Mouse (Mus musculus) cortical plate, adult 2 months (tissue): ENCODE measurements at regions not wholly inside any gene's neighbourhood (a gene's known extent, or its start where the extent isn't known, plus 50 kb on each side); places are given as distances from the start of the nearest gene placed in this dataset.
A peak's percentile ranks its signal among the peaks of the same experiment; 100 is the strongest.

Experiments
- CTCF ChIP-seq: fragments of 200-500 bp; IDR thresholded peaks from 2 replicates; pipeline ENCODE4 v1.5.1; 2011; ENCODE audit warnings: mild to moderate bottlenecking, control low read depth, low read length; ENCODE audit not compliant: insufficient read depth; ENCODE audit errors: extremely low read depth
- POLR2A ChIP-seq: fragments of 200-500 bp; IDR thresholded peaks from 2 replicates; pipeline ENCODE4 v1.6.1; 2011; ENCODE audit warnings: mild to moderate bottlenecking, low read length, control low read depth; ENCODE audit not compliant: insufficient read depth; ENCODE audit errors: extremely low read depth

DNA sequence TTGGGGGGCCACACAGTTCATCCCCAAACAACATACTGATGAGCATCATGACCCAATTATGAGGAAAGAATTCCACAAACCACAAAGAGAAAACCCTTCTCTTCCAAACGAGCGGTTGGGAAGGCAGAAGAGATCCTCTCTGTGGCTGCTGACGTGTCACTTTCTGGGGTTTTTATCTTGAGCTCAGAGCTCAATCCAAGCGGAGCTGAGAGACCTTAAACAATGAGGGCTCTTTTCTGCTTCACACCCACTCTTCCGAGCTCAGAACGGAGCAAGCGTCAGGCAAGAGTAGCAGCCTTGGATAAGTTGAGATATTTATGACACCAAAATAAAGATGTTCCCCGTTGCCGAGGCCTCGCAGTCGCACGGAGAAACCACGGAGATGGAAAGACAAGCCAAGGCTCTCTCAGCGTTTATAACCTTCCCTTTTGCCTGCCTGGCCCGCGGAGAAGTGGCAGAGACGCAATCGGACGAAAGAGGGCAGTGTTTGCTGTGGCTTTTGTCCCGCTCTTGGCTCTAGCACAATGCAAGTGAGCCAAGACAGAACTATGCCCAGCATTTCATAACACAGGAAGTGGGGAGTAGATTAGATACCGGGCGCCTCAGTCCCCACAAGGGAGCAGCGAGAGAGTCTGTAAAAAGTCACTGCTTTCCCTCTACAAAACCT, 100.7 kb downstream of the Chic2 start:
- TF ChIP-seq CTCF (peak; percentile 91), POLR2A (no peak)
